Mouse (Mus musculus) forebrain, embryonic 12.5 days (tissue): Measurements from ENCODE around the gene 4932414N04Rik. TPM values are rescaled to one million over a fixed set of nuclear protein-coding genes. Genes with fewer than 3 reads are reported as not detected.
"Not testable (repeated sequence)": the region's sequence is repeated elsewhere in the genome, so short reads cannot be mapped to it uniquely, and the experiment has no call there.

Experiments
- ATAC-seq: fragments of 200-750 bp; cut with Nextera tagmentation; 2 replicates; pipeline ENCODE4 v1.8.0; 2017; ENCODE audit warnings: moderate TSS enrichment; ENCODE audit not compliant: low FRiP score
- H3K27ac ChIP-seq: fragments of 300-500 bp; sonication (generic); 2 replicates; pipeline ENCODE4 v1.5.1; 2016; ENCODE audit warnings: mild to moderate bottlenecking
- H3K27me3 ChIP-seq: fragments of 300-500 bp; sonication (generic); 2 replicates; pipeline ENCODE4 v1.6.1; 2016; ENCODE audit warnings: mild to moderate bottlenecking
- H3K36me3 ChIP-seq: fragments of 300-500 bp; sonication (generic); replicated peaks from 2 replicates; pipeline ENCODE4 v1.6.1; 2016; ENCODE audit warnings: mild to moderate bottlenecking
- H3K4me1 ChIP-seq: fragments of 300-500 bp; sonication (generic); 2 replicates; pipeline ENCODE4 v1.6.1; 2016
- H3K4me2 ChIP-seq: fragments of 300-500 bp; sonication (generic); 2 replicates; pipeline ENCODE4 v1.6.1; 2016; ENCODE audit warnings: mild to moderate bottlenecking, moderate library complexity
- H3K4me3 ChIP-seq: fragments of 300-500 bp; sonication (generic); replicated peaks from 2 replicates; pipeline ENCODE4 v1.5.1; 2016; ENCODE audit warnings: mild to moderate bottlenecking
- H3K9ac ChIP-seq: fragments of 300-500 bp; sonication (generic); 2 replicates; pipeline ENCODE4 v1.6.1; 2016; ENCODE audit warnings: mild to moderate bottlenecking
- H3K9me3 ChIP-seq: fragments of 300-500 bp; sonication (generic); 2 replicates; pipeline ENCODE4 v1.6.1; 2016
- WGBS: fragments of 180-500 bp; shearing (Covaris S2); methylation state at CpG from one replicate; pipeline ENCODE4 v1.1.7; 2016; 5-methylcytosine and 5-hydroxymethylcytosine counted together
- polyA plus RNA-seq: library from polyadenylated mRNA; unstranded; fragments of >200 nt; fragmentation: Nextera tagmentation; extraction: Ambion mirVana; gene quantifications from 2 replicates; pipeline ENCODE4 v1.2.1, GENCODE M21; 2016

Gene 4932414N04Rik
- not detected in 2 replicates for polyA plus RNA-seq

- WGBS = 65% methylated on average over 2 of the region's 5 CpGs
- ATAC-seq = not testable (repeated sequence)
Measured at GRCm38 (mm10) chr2:68656186-68656585, at the start of gene 4932414N04Rik. 4932414N04Rik (plus strand) TSS chr2:68656486.

GRCm38 (mm10) chr2:68732216-68732615 lies 75.9 kb downstream of the 4932414N04Rik start:
- Histone ChIP-seq H3K36me3 (no peaks in the 10 kb centered on the region), H3K9ac (no peak overlapping the region), H3K9me3 (no peaks in the 10 kb centered on the region), H3K4me1 (no peaks in the 10 kb centered on the region), H3K27ac (no peak overlapping the region), H3K4me2 (no peak overlapping the region), H3K27me3 (no peaks in the 10 kb centered on the region), H3K4me3 (no peak overlapping the region)
- WGBS = 87% methylated on average over 2 of the region's 2 CpGs
- ATAC-seq = no peak

More at GRCm38 (mm10) chr2:68656186-68656585, at the start of gene 4932414N04Rik:
- not testable (repeated sequence) for H3K9ac ChIP-seq, H3K27ac ChIP-seq, H3K4me1 ChIP-seq, H3K36me3 ChIP-seq, H3K4me3 ChIP-seq, H3K9me3 ChIP-seq, H3K4me2 ChIP-seq, H3K27me3 ChIP-seq

DNA sequence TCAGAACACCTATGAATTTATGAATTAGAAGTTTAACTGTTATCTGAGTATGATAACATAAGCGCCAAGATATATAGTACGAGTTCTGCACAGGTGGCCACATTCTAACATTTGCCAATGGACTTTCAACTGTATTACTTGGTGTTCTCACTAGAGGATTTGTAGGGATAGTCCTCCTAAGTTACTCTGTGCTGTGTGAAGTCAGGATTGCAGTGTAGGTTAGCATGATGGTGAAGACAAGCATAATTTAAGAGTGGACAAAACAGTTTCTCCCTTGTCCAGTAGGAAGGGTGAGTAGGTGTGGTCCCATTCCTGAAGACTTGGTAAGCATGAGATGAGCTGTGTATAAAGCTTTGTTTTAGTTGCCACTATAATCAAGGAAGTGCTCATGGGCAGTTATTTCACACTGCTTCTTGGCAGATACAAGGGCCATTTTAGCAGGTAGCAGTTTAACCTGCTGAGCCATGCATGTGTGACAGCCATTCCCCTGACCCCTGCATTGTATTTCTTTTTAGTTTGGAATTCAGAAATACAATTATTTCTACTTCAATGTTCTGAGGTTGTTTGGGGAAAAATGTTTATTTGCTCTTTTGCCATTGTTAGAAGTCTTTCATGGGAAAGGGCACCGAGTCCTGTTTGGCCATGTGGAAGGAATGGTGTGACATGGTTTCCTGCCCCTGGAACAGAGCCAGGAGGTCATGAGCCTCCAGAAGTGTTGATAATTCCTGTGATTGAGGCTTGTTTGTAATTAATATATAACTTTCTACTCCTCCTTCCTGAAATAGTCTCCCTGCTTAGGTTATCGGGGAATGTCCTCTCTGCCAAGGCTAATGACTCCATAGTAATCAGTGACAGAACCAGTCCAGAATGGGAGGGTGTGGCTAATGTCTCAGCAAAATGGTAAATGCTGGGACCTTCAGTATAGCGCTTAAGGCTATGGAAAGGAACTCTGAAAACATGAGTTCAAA lies 83.8 kb downstream of the 4932414N04Rik start:
- ATAC-seq = no peak
- no peak overlapping the region for H3K4me2 ChIP-seq
- H3K36me3 ChIP-seq = no peaks in the 10 kb centered on the region
- no peak overlapping the region for H3K4me3 ChIP-seq
- 90% methylated on average over 5 of the region's 5 CpGs for WGBS
- H3K9ac ChIP-seq = no peak overlapping the region
- no peaks in the 10 kb centered on the region for H3K9me3 ChIP-seq
- no peak overlapping the region for H3K27ac ChIP-seq
- H3K4me1 ChIP-seq = no peaks in the 10 kb centered on the region
- no peaks in the 10 kb centered on the region for H3K27me3 ChIP-seq

DNA sequence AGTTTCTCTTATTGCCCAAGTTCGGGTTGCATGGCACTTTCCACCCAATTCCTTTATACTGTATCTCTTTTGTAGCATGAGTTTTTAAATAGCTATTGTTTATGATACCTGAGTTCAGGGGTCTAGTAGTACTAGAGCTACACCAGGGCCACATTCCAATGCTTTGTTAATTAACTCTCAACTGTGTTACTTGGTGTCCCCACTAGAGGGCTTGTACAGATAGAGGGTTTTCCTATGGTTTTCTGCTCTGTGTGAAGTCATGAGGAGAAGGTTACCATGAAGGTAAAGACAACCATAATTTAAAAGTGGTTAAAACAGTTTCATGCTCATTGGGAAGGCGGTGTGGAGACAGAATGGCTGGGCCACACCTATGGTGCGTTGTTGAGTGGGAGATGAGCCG lies 88.3 kb downstream of the 4932414N04Rik start:
- H3K4me2 ChIP-seq = no peak overlapping the region
- no peak overlapping the region for H3K9ac ChIP-seq
- no peaks in the 10 kb centered on the region for H3K4me1 ChIP-seq
- no peak for ATAC-seq
- 75% methylated on average over 4 of the region's 4 CpGs for WGBS
- H3K36me3 ChIP-seq = no peaks in the 10 kb centered on the region
- H3K4me3 ChIP-seq = no peak overlapping the region
- H3K27me3 ChIP-seq = no peaks in the 10 kb centered on the region
- no peak overlapping the region for H3K27ac ChIP-seq
- H3K9me3 ChIP-seq = no peaks in the 10 kb centered on the region

DNA sequence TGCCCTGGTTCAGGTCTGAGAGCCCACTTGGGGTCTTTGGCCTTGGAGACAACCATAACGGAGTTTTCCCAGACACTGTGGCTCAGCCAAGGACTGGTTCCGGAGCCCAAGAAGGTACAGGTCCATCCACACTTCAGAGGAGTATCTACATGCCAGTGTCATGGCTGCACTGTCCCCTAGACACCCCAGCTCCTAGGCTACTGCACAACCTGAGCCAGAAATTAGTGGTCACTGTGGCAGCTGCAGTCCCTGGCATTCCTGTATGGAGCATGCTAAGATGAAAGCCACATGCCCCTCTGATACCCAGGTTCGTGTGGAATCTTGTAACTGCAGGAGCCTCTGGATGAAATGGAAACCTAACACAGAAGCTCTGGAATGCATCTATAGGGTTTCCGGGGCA lies 99.9 kb downstream of the 4932414N04Rik start:
- Histone ChIP-seq H3K4me3 (no peak overlapping the region), H3K36me3 (no peaks in the 10 kb centered on the region), H3K27ac (no peak overlapping the region), H3K9ac (no peak overlapping the region), H3K27me3 (no peaks in the 10 kb centered on the region), H3K4me2 (no peak overlapping the region), H3K9me3 (no peaks in the 10 kb centered on the region), H3K4me1 (no peaks in the 10 kb centered on the region)
- 84% methylated on average over 4 of the region's 4 CpGs for WGBS
- ATAC-seq = no peak

GRCm38 (mm10) chr2:68756793-68757192 lies 100.5 kb downstream of the 4932414N04Rik start:
- Histone ChIP-seq H3K4me3 (no peak overlapping the region), H3K9ac (no peak overlapping the region), H3K9me3 (no peaks in the 10 kb centered on the region), H3K4me2 (no peak overlapping the region), H3K27me3 (no peaks in the 10 kb centered on the region), H3K4me1 (no peaks in the 10 kb centered on the region), H3K27ac (no peak overlapping the region), H3K36me3 (no peaks in the 10 kb centered on the region)
- 29% methylated on average over 6 of the region's 6 CpGs for WGBS
- peak; percentile 70; the same call in 1 of the 2 replicates for ATAC-seq

GRCm38 (mm10) chr2:68765371-68765770 lies 109.1 kb downstream of the 4932414N04Rik start:
- Histone ChIP-seq H3K36me3 (no peaks in the 10 kb centered on the region), H3K27me3 (no peaks in the 10 kb centered on the region), H3K4me2 (no peak overlapping the region), H3K9ac (no peak overlapping the region), H3K4me1 (no peaks in the 10 kb centered on the region), H3K9me3 (no peaks in the 10 kb centered on the region), H3K4me3 (no peak overlapping the region), H3K27ac (no peak overlapping the region)
- WGBS = 77% methylated on average over 1 of the region's 1 CpGs
- no peak for ATAC-seq

GRCm38 (mm10) chr2:68767186-68767890 lies 111.1 kb downstream of the 4932414N04Rik start:
- peak; percentile 36; the same call in 1 of the 2 replicates for ATAC-seq
- Histone ChIP-seq H3K4me3 (no peak overlapping the region), H3K36me3 (no peaks in the 10 kb centered on the region), H3K9me3 (no peaks in the 10 kb centered on the region), H3K27ac (no peak overlapping the region), H3K9ac (no peak overlapping the region), H3K4me2 (no peak overlapping the region), H3K27me3 (no peaks in the 10 kb centered on the region), H3K4me1 (no peaks in the 10 kb centered on the region)
- WGBS = 32% methylated on average over 6 of the region's 6 CpGs

DNA sequence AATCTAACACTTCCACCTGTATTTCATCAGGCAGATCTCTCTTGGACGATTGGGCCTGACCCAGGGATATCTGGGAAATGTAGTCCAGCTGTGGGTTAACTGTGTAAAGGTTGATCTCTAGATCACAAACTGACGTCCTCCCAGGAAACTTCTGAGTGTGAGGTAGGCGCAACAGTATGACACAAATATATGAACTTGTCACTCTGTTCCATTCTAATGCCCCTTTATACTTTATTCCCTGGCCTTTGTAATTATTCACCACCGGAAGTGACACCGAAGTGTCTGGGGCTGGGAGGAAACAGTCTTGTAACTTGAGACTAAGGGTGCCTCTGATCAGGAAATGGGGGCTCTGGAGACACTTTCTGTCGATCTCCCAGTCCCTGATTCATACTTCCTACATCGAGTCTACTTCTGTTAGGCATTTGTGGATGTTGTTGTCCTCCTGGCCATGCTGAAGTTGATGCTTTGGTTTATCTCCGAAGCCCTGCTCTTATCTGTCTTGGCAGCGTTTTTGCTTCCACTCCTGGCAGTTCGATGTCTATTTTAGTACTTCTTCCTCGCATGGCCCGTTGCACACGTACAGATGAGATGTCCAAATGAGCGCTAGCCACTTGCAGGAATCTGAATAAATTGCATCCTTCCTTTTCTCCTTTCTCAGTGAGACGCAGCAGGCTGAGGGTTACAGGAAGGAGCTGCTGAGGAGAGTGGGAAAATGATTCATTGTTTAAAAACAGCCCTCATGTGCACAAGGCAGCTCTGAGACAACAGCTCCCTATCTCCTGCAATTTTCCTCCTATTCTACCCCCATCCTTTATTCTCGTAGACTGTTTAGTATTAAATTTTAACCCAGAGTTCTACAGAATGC lies 126.2 kb downstream of the 4932414N04Rik start:
- Histone ChIP-seq H3K27ac (no peak overlapping the region), H3K27me3 (no peaks in the 10 kb centered on the region), H3K9me3 (no peaks in the 10 kb centered on the region), H3K4me2 (no peak overlapping the region), H3K36me3 (no peaks in the 10 kb centered on the region), H3K9ac (no peak overlapping the region), H3K4me3 (no peak overlapping the region), H3K4me1 (no peaks in the 10 kb centered on the region; the same call in 1 of the 2 replicates)
- 66% methylated on average over 16 of the region's 16 CpGs for WGBS
- ATAC-seq = no peak

GRCm38 (mm10) chr2:68783664-68784063 lies 127.4 kb downstream of the 4932414N04Rik start:
- H3K9me3 ChIP-seq, H3K4me1 ChIP-seq, H3K27me3 ChIP-seq, H3K36me3 ChIP-seq, H3K27ac ChIP-seq, H3K9ac ChIP-seq, ATAC-seq, H3K4me3 ChIP-seq, H3K4me2 ChIP-seq: not testable (repeated sequence)
- WGBS = 92% methylated on average over 8 of the region's 8 CpGs

DNA sequence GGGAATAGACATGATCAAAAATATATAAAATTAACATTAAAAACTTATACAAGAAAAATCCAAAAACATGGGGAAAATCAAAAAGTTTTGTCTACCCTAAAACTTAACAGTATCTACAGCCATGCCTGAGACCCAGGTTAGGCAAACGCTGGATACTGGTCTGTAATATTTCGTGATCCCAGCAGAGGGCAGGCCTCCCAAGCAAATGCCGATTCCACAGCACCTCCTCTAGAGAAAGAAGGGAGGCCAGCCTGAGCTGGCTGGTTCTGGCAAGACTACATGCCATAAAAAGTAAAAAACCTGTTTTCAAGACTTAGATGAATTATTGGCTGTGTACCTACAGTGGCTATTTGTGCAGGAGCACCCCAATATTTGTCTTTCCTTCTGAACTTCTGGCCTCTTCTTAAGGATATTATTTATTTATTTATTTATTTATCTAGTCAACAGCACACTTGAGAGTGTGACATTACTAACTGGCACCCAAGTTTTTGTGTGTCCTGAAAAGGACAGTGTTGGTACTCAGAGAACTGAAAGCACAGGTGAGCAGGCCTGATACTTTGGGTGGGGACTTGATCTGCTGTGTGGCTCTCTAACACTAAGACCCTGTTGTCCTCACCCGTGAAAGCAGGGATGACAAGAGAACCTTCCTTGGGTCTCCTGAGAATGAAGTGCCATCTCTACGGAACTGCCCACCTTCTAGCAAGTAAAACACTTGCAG lies 128.6 kb downstream of the 4932414N04Rik start:
- no peaks in the 10 kb centered on the region; the same call in 1 of the 2 replicates for H3K4me1 ChIP-seq
- no peak overlapping the region for H3K27ac ChIP-seq
- H3K4me3 ChIP-seq = no peak overlapping the region
- H3K4me2 ChIP-seq = no peak overlapping the region
- no peak overlapping the region for H3K9ac ChIP-seq
- H3K27me3 ChIP-seq = no peaks in the 10 kb centered on the region
- peak; percentile 91 for ATAC-seq
- no peaks in the 10 kb centered on the region for H3K36me3 ChIP-seq
- 33% methylated on average over 5 of the region's 5 CpGs for WGBS
- H3K9me3 ChIP-seq = no peaks in the 10 kb centered on the region
